ENCODE assay signal across 23 mouse cellular contexts in the genomic region with DNA sequence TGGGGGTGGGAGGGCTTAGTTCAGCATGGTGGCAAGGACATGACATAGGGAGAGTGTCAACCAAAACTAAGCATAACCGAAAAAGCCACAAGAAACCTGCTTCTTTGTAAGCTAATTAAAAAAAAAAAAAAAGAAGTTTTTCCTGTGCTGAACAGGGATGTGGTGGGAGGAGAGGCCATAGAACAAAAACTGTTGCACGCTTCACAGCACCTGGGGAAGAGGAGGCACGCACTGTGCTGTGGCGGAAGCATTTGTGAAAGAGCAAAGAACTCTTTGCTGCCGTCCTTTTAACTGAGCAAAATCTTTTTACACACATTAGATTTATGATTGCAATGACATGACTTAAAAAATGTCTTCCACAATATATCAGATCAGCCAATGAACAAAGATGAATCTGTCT. TPM values are rescaled to one million over a fixed set of nuclear protein-coding genes. Genes with fewer than 3 reads are reported as not detected.
"Had no signal": no experiment of that assay in that cellular context is flagged by ENCODE, and none has a peak within 500 bp of the region (broad histone marks: within the 10 kb centered on the region; RNA-seq: fewer than 3 reads in every experiment).

No protein-coding gene starts in this region.

- ATAC-seq: hindbrain, postnatal 0 days; inflammation-experienced regulatory T-cells, adult 6 months; intestine, embryonic 16.5 days; midbrain, embryonic 13.5 days; midbrain, embryonic 16.5 days had no signal

- H3K9me3 ChIP-seq: liver, embryonic 13.5 days; midbrain, embryonic 13.5 days had no signal

- H3K9ac ChIP-seq: liver, embryonic 13.5 days; midbrain, embryonic 13.5 days had no signal

- H3K4me2 ChIP-seq: liver, embryonic 13.5 days; midbrain, embryonic 13.5 days had no signal

- H3K4me1 ChIP-seq: liver, embryonic 13.5 days; midbrain, embryonic 13.5 days had no signal

- H3K36me3 ChIP-seq: liver, embryonic 13.5 days; midbrain, embryonic 13.5 days had no signal

- H3K4me3 ChIP-seq: layer of hippocampus, adult 2 months; liver, embryonic 13.5 days; midbrain, embryonic 13.5 days; myocyte had no signal

- H3K27ac ChIP-seq: hindbrain, postnatal 0 days; layer of hippocampus, adult 2 months; liver, embryonic 13.5 days; midbrain, embryonic 13.5 days; stomach, postnatal 0 days had no signal

- H3K27me3 ChIP-seq: liver, embryonic 13.5 days; midbrain, embryonic 13.5 days had no signal

- DNase-seq: kidney, adult 18-20 months; kidney, adult 9 months; kidney, postnatal 14 days; layer of hippocampus, adult 9-11 months; liver, embryonic 13.5 days; lung, adult 2 months; lung, postnatal 14 days; lung, postnatal 4 days; right cerebral cortex, adult 18-20 months; right cerebral cortex, postnatal 14 days; right cerebral cortex, postnatal 4 days had no signal

RNA-seq across cellular contexts. Expression of a gene that starts 45.8 kb away (rescaled TPM):
- total RNA-seq: layer of hippocampus, adult 2 months; layer of hippocampus, postnatal 25 days; left cerebral cortex, adult 18-20 months had no signal
- polyA plus RNA-seq: hindbrain, postnatal 0 days; limb, embryonic 11.5 days; midbrain, embryonic 13.5 days; myocyte; stomach, embryonic 14.5 days had no signal
